Mouse (Mus musculus) ES-E14 (cell line): Measurements from ENCODE around the gene Mthfd2. TPM values are rescaled to one million over a fixed set of nuclear protein-coding genes. Genes with fewer than 3 reads are reported as not detected.

Experiments used
- DNase-seq: peaks from one replicate; pipeline ENCODE4 v3.0.0-alpha.2; 2013; ENCODE audit warnings: low read depth, low spot score
- H3K27ac ChIP-seq: 2 replicates; pipeline ENCODE4 v1.5.1; 2012; ENCODE audit warnings: low read depth, mild to moderate bottlenecking, low read length, moderate library complexity, mixed read lengths; ENCODE audit not compliant: poor library complexity, insufficient read depth, severe bottlenecking
- H3K36me3 ChIP-seq: 2 replicates; pipeline ENCODE4 v1.6.1; 2012; ENCODE audit warnings: mild to moderate bottlenecking, low read length, moderate library complexity, mixed read lengths; ENCODE audit not compliant: control insufficient read depth, poor library complexity, insufficient read depth, severe bottlenecking
- H3K4me1 ChIP-seq, 2 experiments: fragments of 150-350 bp in 1 of 2; sonication (generic) in 1 of 2; 2 replicates each; pipeline ENCODE4 v1.6.1; 2012; ENCODE audit warnings: low read length in 2 of 2, mild to moderate bottlenecking in 1 of 2, mixed read lengths in 1 of 2; ENCODE audit not compliant: control insufficient read depth in 2 of 2, insufficient read depth in 2 of 2, poor library complexity in 1 of 2
- H3K4me3 ChIP-seq, 2 experiments: fragments of 150-350 bp in 1 of 2; sonication (generic) in 1 of 2; 2 replicates each; pipeline ENCODE4 v1.5.1; 2012; ENCODE audit warnings: low read length in 2 of 2, low read depth in 1 of 2, mild to moderate bottlenecking in 1 of 2, mixed read lengths in 1 of 2; ENCODE audit not compliant: insufficient read depth in 1 of 2, poor library complexity in 1 of 2, severe bottlenecking in 1 of 2
- H3K9ac ChIP-seq: 2 replicates; pipeline ENCODE4 v1.6.1; 2012; ENCODE audit warnings: low read depth, mild to moderate bottlenecking, low read length, mixed read lengths; ENCODE audit not compliant: poor library complexity, insufficient read depth, severe bottlenecking
- H3K9me3 ChIP-seq: fragments of 150-350 bp; sonication (generic); 2 replicates; pipeline ENCODE4 v1.6.1; 2012; ENCODE audit warnings: low read depth, mild to moderate bottlenecking, low read length; ENCODE audit not compliant: control insufficient read depth, insufficient read depth
- CHD2 ChIP-seq: IDR thresholded peaks from 2 replicates; pipeline ENCODE4 v1.6.1; 2014; ENCODE audit warnings: mild to moderate bottlenecking, low read depth, low read length, inconsistent platforms
- HCFC1 ChIP-seq: IDR thresholded peaks from 2 replicates; pipeline ENCODE4 v1.6.1; 2012; ENCODE audit warnings: low read length, inconsistent platforms, borderline replicate concordance; ENCODE audit not compliant: insufficient read depth
- MAFK ChIP-seq: IDR thresholded peaks from 2 replicates; pipeline ENCODE4 v1.6.1; 2014; ENCODE audit warnings: mild to moderate bottlenecking, low read depth, low read length, inconsistent platforms; ENCODE audit not compliant: insufficient read depth
- ZC3H11A ChIP-seq: IDR thresholded peaks from 2 replicates; pipeline ENCODE4 v1.6.1; 2012; ENCODE audit warnings: low read depth, mild to moderate bottlenecking, inconsistent platforms, low read length, borderline replicate concordance
- ZNF384 ChIP-seq: IDR thresholded peaks from 2 replicates; pipeline ENCODE4 v1.6.1; 2012; ENCODE audit warnings: low read depth, low read length, inconsistent platforms
- in situ Hi-C, 2 experiments: fragments of 600-800 bp; cut with MboI; formaldehyde crosslinking; loops; one replicate each; pipeline ENCODE4 v1.15.1; 2025; ENCODE audit warnings: low sequenced_read_pairs in 2 of 2, inconsistent platforms in 1 of 2; ENCODE audit not compliant: unreplicated experiment in 2 of 2
- total RNA-seq: library from RNA; depleted of rRNA; stranded (reverse); fragments of 300-350 nt; gene quantifications from 2 replicates; pipeline ENCODE4 v1.2.3, GENCODE M21; 2012

Mthfd2 gene
- total RNA-seq, 1 experiment: 73.0 TPM

GRCm38 (mm10) chr6:83342957-83343356, 17.2 kb upstream of the Mthfd2 start:
- H3K27ac ChIP-seq: no peak overlapping the region
- H3K4me1 ChIP-seq: peaks cover 0 to 1% of the 10 kb centered on the region in 2 experiments; a peak in 1 of 4 replicates
- TF ChIP-seq MAFK: no peak
- no peak for TF ChIP-seq HCFC1
- TF ChIP-seq CHD2: no peak
- TF ChIP-seq ZC3H11A: no peak
- TF ChIP-seq ZNF384: no peak
- no peak overlapping the region for H3K4me3 ChIP-seq
- no peaks in the 10 kb centered on the region for H3K9me3 ChIP-seq
- no peak overlapping the region for H3K9ac ChIP-seq
- in situ Hi-C loops: no loop called here
- H3K36me3 ChIP-seq: peaks cover 4% of the 10 kb centered on the region
- no peak for DNase-seq

- H3K36me3 ChIP-seq: peaks cover 2% of the 10 kb centered on the region
- H3K4me1 ChIP-seq: no peaks in the 10 kb centered on the region
- TF ChIP-seq ZC3H11A (no peak), HCFC1 (no peak), ZNF384 (no peak), MAFK (no peak), CHD2 (no peak)
- no peaks in the 10 kb centered on the region for H3K9me3 ChIP-seq
- no peak for DNase-seq
- in situ Hi-C loops: no loop called here
- no peak overlapping the region for H3K27ac ChIP-seq
- H3K9ac ChIP-seq: no peak overlapping the region
- H3K4me3 ChIP-seq: no peak overlapping the region
Observed at GRCm38 (mm10) chr6:83341387-83341786, 15.7 kb upstream of the Mthfd2 start.

GRCm38 (mm10) chr6:83327591-83328190, 2.0 kb upstream of the Mthfd2 start:
- H3K9ac ChIP-seq: no peak overlapping the region
- TF ChIP-seq MAFK: no peak
- peak; percentile 80 for TF ChIP-seq ZNF384
- no peaks in the 10 kb centered on the region for H3K9me3 ChIP-seq
- H3K36me3 ChIP-seq: 0 out of 2 replicates have a peak, but pooled peaks cover 2% of the 10 kb centered on the region
- peaks cover 0 to 7% of the 10 kb centered on the region in 2 experiments; a peak in 2 of 4 replicates for H3K4me1 ChIP-seq
- DNase-seq: no peak
- H3K4me3 ChIP-seq: no peak overlapping the region
- in situ Hi-C loops: no loop called here
- no peak overlapping the region for H3K27ac ChIP-seq

- Histone ChIP-seq H3K9ac (no peak overlapping the region; the same call in 1 of the 2 replicates), H3K4me1 (peaks cover 0 to 7% of the 10 kb centered on the region in 2 experiments; a peak in 2 of 4 replicates), H3K9me3 (no peaks in the 10 kb centered on the region), H3K36me3 (0 out of 2 replicates have a peak, but pooled peaks cover 2% of the 10 kb centered on the region), H3K4me3 (peak overlapping the region; percentile 81 to 95; a peak in 3 of 4 replicates), H3K27ac (no peak overlapping the region)
- TF ChIP-seq MAFK (no peak), HCFC1 (no peak), ZNF384 (no peak), ZC3H11A (no peak), CHD2 (no peak)
- DNase-seq: no peak
- in situ Hi-C loops: no loop called here
Observed at GRCm38 (mm10) chr6:83326761-83327160, 1.1 kb upstream of the Mthfd2 start.

GRCm38 (mm10) chr6:83326394-83326736, 657 bp upstream of the Mthfd2 start:
- TF ChIP-seq CHD2: no peak
- TF ChIP-seq ZNF384: no peak
- no peak for TF ChIP-seq ZC3H11A
- TF ChIP-seq HCFC1: no peak
- TF ChIP-seq MAFK: no peak
- Histone ChIP-seq H3K9me3 (no peaks in the 10 kb centered on the region), H3K36me3 (0 out of 2 replicates have a peak, but pooled peaks cover 2% of the 10 kb centered on the region), H3K4me1 (peaks cover 0 to 7% of the 10 kb centered on the region in 2 experiments; a peak in 2 of 4 replicates), H3K27ac (no peak overlapping the region), H3K4me3 (peak overlapping the region; percentile 81 to 95), H3K9ac (peak overlapping the region; percentile 97)
- in situ Hi-C loops: no loop called here
- DNase-seq: no peak
